Mouse (Mus musculus) embryo, embryonic 10.5 days (tissue): ENCODE measurements around the gene Hmgcll1.
A peak's percentile ranks its signal among the peaks of the same experiment; 100 is the strongest.
"Not testable (repeated sequence)": the region's sequence is repeated elsewhere in the genome, so short reads cannot be mapped to it uniquely, and the experiment has no call there.

ENCODE experiments used
- DNase-seq: peaks from one replicate; pipeline ENCODE4 v3.0.0-alpha.2; 2015; ENCODE audit warnings: low spot score

Hmgcll1 gene

DNA sequence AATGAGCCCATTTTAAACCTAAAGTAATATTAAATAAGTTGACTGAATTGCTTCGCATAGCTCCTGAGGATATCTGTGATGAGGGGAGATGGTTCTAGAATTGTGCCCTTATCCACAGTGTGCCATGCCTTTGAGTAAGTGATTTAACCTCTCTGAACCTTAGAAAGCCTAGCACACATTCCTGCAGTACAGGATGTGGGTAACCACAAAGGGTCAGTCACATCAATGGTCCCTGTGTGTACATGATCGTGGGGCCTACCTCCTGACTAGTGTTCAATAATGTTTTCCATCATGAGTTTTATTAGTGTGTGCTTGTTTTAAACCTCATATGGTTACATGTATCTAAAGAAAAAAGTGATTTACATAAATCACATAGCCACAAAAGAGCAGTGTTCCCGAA is 46.3 kb downstream of the Hmgcll1 start:
- DNase-seq: no peak

DNA sequence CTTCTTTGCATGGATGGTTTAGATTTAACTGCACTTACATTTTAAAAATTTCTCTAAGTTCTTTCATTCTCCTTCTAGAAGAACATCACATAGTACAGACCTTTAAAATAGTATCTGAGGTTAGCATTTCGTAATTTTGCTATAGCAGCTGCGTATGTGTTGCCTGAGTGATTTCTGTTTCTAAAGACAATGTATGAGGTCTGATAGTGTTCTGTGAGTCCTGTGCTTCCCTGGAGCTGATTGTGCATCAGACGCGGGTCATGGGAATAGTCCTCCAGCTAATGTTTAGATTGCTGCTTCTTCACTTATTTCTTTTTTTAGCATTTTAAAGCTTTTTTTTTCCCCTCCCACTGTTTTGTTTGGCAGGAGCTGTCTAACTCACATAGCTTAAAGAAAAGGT is 46.8 kb downstream of the Hmgcll1 start:
- DNase-seq: no peak

DNA sequence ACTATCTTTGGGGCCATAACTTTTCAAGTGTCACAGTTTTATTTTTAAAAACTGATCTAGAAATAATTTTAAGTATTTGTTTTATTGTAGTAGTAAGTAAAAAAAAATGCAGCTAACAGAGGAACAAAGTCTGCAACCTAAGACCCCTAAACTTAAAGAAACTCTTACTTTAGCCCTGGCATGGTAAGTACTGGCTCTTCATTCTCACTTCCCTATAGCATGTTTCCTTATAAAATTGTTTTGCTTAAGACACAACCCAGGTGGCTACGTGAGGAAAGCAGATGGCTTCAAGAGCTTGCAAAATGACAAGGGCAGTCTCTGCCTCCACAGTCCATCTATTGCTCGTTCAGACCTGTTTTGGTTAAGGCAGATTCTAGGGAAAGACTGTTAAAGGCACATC is 49.5 kb downstream of the Hmgcll1 start:
- DNase-seq: no peak

DNA sequence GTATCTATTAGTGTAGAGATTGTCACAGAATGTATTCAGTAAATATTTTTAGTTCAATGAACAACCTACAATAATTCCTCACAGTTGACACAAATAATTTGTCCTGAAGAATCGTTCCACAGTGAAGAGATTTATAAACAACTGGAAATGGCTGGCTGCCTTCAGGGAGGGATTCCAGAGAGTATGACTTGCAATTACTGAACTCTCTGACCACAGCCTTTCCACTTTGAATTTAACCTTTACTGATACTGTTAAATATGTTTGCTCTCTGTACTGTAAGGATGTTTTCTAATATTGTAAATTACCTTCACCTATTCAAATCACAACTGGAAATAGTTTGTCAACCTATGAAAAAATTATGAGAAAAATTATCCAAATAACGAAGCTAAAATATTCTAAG is 76.9 kb downstream of the Hmgcll1 start:
- DNase-seq: no peak

DNA sequence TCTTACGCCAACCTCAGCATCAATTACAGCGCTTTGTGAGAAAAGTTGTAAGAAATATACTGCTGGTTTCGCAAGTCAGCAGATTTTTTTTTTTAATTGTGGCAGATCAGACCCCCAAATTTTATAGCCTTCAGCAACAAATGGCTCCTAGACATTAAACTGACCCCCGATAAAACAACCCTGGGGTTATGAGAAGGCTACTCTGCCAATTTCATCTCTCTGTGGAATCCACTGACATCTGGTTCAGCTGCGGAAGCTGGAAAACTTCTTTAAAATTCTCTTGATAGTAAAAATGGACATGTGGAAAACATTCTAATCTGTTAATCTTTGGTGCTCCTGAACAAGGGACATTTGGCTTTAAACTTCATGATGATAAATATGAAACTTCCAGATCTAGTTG is 82.6 kb downstream of the Hmgcll1 start:
- DNase-seq: no peak

DNA sequence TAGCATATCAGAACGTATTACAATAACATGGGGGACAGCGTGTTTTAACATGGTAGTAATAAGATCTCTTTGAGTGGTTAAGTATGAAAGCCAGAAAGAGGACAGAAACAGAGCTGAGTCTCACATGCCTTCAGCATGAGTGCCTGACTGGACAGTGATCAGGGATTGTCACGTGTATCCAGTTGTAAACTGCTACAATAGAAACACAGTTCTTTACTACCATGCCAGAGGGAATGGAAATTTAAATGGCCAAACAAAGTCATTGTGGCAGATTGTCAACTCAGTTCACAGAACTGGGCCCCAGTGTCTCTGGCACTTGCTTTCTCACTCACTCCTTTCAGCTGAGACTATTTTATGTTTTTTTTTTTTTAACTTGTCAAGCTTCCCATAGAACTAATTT is 85.3 kb downstream of the Hmgcll1 start:
- DNase-seq: no peak

DNA sequence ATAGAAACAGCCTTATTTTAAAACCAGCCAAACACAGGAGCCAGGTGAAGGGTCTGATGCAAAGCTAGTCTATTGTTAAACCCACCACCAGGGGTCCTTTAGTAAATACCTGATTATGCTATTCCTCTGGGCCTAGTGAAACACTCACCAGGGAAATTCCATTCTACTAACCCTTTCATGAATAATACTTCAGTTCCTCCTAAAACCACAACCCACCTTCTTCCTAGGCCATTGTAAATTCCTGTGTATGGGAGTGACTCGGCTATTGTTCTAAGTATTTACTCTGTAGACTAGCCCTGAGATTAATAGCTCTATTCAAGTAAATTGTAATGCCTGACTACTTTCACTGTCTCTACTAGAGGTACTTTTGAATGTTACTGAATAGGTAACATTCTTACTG is 89.8 kb downstream of the Hmgcll1 start:
- DNase-seq: not testable (repeated sequence)

DNA sequence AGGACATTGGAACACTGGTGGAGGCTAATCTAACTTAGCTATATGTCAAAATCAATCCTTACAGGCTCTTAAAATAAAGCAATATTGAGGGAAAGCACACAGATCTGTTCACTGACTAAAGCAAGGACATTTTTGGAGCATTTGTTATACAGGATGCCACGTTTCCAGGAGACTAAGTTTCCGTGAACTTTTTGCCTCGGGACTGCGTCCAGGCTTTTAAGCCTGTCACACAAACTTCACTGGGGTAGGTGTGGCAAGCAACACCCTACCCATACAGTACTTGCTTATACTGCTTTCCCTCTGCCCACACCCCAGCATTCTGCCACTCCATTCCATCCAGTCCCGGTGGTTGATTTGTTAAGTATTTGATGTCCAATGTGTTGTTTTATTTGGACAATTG is 90.2 kb downstream of the Hmgcll1 start:
- DNase-seq: no peak

DNA sequence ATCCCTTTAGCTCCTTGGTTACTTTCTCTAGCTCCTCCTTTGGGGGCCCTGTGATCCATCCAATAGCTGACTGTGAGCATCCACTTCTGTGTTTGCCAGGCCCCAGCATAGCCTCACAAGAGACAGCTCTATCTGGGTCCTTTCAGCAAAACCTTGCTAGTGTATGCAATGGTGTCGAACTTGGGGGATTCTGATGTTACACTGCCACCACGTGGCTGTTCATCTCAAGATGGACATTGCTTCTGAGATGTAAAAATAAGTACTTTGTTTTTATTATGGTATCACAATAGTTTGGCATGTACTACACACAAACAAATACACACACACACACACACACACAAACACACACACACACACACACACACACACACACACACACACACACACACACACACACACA is 108.2 kb downstream of the Hmgcll1 start:
- peak; percentile 81 for DNase-seq

DNA sequence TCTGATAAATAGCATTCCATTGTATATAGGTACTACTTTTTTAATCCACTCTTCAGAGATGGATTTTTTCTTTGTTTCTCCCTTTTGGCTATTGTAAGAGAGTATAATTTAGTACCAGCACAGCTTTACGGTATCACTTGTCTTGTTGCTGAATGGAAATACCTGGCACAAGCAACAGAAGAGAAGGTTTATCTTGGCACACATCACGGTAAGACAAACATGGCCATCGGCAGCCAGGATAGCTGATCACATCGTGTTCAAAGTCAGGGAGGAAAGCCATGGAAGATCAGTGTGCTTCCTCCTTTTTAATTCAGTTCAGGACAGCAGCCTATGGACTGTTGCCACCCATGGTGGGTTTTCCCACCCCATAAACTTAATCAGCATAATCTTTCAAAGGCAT is 109.6 kb downstream of the Hmgcll1 start:
- no peak for DNase-seq

DNA sequence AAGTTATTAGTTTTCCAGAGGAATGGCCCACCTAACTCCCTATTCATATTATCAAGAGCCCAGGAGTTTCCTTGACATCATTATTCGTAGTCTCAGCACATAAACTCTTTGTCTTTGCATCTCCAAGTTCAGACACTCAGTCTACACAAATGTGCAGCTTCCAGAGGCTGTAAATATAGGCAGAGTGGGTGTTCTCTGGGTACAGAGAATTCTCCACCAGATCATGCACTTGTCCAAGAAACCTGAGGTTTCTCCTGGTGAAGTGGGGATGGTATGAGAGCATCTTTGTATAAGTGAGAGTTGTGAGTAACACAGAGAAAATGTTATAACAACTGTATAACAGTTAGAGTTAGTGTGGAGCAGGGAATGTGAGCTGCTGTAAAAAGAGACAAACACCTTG is 114.7 kb downstream of the Hmgcll1 start:
- DNase-seq: no peak

DNA sequence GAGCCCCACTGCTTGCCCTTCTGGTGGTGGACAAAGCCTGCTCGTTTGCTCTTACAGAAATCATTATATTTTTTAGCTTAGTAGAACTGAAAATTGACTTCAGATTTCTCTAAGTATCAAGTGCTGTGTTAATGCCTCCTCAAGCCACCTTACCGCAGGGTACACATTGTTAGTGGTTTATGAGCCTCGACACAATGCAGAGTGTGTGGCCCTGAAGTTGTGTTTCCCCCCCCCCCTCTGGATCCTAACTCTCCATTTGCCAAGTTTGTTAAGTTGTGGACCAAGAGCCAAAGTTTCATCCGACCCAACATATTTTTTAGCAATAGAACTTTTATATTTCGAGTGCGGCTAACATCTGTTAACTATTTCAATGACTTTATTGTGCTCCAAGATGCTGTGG is 119.4 kb downstream of the Hmgcll1 start:
- no peak for DNase-seq

DNA sequence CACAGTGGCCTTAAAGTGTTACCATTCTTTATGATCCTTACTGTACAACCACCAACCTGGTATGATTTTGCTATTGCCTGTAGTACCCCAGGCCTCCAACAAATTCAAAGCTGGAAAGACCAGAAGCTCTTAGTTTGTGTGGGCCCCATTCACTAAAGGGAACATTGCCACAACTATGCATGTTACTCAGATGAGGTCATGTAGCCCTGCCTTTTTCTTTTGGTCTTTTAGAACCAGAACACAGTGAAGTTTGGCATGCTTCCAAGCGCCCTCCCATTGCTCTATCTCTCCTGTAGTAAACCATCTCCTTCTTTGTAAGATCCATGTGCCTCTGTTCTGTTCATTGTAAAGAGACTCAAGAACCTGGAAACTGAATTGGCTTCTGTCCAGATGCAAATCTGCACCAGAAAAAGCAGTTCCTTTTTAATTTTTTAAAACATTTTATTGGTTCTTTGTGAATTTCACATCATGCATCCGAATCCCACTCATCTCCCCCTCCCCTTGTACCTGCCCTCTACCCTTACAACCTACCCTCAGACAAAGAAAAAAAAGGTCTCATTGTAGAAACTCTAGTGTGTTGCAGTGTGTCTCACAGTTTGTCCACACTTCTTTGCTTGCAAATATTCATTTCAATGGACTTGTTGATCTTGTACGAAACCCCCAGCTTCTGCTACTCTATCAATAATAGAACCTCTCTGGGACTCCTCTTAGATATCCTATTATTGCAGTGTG is 123.9 kb downstream of the Hmgcll1 start:
- no peak for DNase-seq

DNA sequence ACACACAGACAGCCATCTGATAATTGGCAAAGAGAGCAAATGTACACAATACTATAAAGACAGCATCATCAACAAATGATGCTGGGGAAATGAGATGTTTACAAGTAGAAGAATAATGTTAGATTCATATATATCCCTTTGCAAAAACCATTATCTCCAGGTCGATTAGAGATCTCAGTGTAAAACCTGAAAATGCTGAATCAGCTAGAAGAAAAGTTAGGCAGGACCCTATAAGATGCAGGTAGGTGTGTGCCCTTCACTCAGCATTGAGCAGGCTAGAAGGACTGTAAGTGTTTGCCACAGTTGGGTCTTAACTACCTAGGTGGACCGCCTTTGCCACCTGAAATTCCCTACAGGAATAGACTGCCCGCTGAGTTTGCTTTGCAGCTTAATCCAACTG is 130.9 kb downstream of the Hmgcll1 start:
- no peak for DNase-seq

DNA sequence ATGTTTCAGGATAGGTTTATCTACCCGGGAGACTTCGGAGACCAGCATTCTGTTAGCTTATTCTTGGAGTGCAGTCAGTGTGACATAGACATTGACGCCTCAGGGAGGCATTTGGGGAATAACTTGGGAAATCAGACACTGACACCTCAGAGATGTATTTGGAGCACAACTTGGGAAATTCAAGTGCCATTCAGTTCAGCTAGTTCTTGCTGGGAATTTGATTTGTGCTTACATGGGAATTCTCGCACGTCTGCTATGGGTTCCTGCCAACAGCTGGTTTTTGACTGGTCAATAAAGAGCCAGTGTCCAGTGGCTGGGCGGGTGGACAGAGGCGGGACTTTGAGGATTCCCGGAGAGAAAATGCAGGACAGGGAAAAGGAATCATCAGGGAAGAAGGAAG is 147.8 kb downstream of the Hmgcll1 start:
- DNase-seq: no peak

DNA sequence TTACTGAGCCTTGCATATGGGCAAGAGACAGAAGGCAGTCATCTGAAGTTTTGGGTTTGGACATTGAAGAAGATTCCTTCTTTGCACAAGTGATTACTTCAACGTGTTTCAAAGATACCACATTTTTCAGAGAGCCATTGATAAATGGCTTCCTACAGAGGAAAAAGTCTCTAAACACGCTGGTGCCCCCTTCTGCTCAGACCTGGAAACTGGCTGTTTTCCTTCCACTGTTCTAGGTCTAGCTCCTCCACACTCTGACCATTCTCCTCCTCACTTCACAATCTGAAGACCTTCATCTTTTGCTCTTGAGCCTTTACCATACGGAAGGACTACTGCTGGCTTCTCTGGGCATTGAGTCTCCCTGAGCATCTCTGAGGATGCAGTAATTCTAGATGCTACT is 153.7 kb downstream of the Hmgcll1 start:
- DNase-seq: peak; percentile 45

DNA sequence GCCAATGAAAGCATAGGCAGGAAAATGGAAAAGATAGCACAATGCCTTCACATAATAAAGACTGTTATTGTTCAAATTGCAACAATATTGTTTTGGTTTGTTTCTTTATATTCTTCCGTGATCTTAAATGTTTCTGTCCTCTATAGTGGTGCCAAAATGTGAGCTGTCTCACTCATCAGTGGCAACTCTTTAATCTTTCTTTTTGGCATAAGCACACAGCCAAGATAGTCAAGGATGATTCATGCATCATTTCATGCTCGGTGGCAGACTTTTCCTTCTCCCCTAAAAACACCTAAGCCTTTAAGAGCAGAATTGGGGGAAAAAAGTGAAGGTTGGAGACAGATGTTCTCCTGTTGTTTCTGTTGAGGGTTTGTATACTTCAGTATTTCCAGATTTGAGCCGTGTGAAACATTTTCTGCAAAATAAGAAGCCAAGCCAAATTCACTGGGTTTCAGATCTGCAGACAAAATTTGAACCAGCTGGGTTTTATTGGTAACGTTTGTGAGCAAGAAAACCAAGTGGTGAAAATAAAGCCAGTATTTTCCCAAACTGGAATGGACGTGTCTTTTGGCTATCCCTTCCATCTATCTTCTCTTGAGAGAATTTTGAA is 158.1 kb downstream of the Hmgcll1 start:
- DNase-seq: no peak

DNA sequence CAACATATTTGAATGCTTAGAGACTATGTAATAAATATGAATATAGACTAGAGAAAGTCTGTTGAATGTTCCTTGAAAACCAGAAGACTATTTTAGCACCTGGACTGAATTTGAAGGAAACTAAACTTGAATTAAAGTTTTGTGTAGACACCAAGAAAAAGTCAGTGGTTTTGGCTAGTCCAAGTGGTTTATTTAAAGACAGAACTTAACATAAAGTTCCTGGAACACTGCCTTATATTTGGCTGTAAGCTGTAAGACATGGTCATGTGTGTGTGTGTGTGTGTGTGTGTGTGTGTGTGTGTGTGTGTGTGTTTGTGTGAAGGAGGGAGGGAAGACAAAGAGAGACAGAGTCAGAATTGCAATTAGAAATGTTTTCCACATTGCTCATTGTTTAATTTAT is 164.6 kb downstream of the Hmgcll1 start:
- DNase-seq: no peak
